Mouse (Mus musculus): ENCODE data around the gene Ifi205. TPM values are rescaled to one million over a fixed set of nuclear protein-coding genes. Genes with fewer than 3 reads are reported as not detected.
A peak's percentile ranks its signal among the peaks of the same experiment; 100 is the strongest.
"Not testable (repeated sequence)": the region's sequence is repeated elsewhere in the genome, so short reads cannot be mapped to it uniquely, and the experiment has no call there.

The Ifi205 gene
- polyA plus RNA-seq, 1 experiment from 2014 or later, result 0.33 TPM

- no peak within 1 kb of the TSS for H3K4me3 ChIP-seq (ENCODE audit: low read depth, low read length)
- no peaks in the 10 kb centered on the region for H3K9me3 ChIP-seq (ENCODE audit: control insufficient read depth, low read length)
- 57% methylated on average over 7 of the region's 7 CpGs for WGBS
- H3K27ac ChIP-seq (replicated peaks), result no peak within 1 kb of the TSS
- no peaks in the 10 kb centered on the region for H3K36me3 ChIP-seq (ENCODE audit: control insufficient read depth, insufficient read depth, low read length)
- ATAC-seq (ENCODE audit: low FRiP score, low TSS enrichment) (no peak), DNase-seq (ENCODE audit: low spot score) (peak; percentile 16)
- no peaks in the 10 kb centered on the region for H3K4me1 ChIP-seq (replicated peaks; ENCODE audit: control insufficient read depth, insufficient read depth)
- H3K27me3 ChIP-seq (ENCODE audit: control insufficient read depth, insufficient read depth, low read length), result no peaks in the 10 kb centered on the region
- TF ChIP-seq CTCF (IDR thresholded peaks at IDR 0.05; ENCODE audit: low read depth) (no peak), EP300 (optimal IDR thresholded peaks at IDR 0.05) (no peak)
- no peak within 1 kb of the TSS for H3K4me2 ChIP-seq (replicated peaks; ENCODE audit: low read depth)
- H3K9ac ChIP-seq (ENCODE audit: low read length), result no peak within 1 kb of the TSS
Observed at GRCm38 (mm10) chr1:174040523-174041177, 9.0 kb upstream of the Ifi205 start, which contains the start of gene Olfr433. Gene Olfr433, plus strand, starts transcription at chr1:174040705.

GRCm38 (mm10) chr1:174038480-174038879 is 6.9 kb upstream of the Ifi205 start:
- H3K27ac ChIP-seq (replicated peaks), result no peak overlapping the region
- no peaks in the 10 kb centered on the region for H3K9me3 ChIP-seq (ENCODE audit: control insufficient read depth, low read length)
- 69% methylated on average over 3 of the region's 3 CpGs for WGBS
- H3K9ac ChIP-seq (ENCODE audit: low read length), result no peak overlapping the region
- DNase-seq (ENCODE audit: low spot score), result no peak
- ATAC-seq (ENCODE audit: low FRiP score, low TSS enrichment), result no peak
- H3K27me3 ChIP-seq (ENCODE audit: control insufficient read depth, insufficient read depth, low read length), result no peaks in the 10 kb centered on the region
- no peak overlapping the region for H3K4me3 ChIP-seq (ENCODE audit: low read depth, low read length)
- TF ChIP-seq CTCF (IDR thresholded peaks at IDR 0.05; ENCODE audit: low read depth) (no peak), EP300 (optimal IDR thresholded peaks at IDR 0.05) (no peak)
- no peaks in the 10 kb centered on the region for H3K4me1 ChIP-seq (replicated peaks; ENCODE audit: control insufficient read depth, insufficient read depth)
- no peaks in the 10 kb centered on the region for H3K36me3 ChIP-seq (ENCODE audit: control insufficient read depth, insufficient read depth, low read length)
- no peak overlapping the region for H3K4me2 ChIP-seq (replicated peaks; ENCODE audit: low read depth)

GRCm38 (mm10) chr1:174035841-174036240 is 4.2 kb upstream of the Ifi205 start:
- Histone ChIP-seq H3K27ac (replicated peaks) (no peak overlapping the region), H3K4me2 (replicated peaks; ENCODE audit: low read depth) (no peak overlapping the region), H3K9me3 (ENCODE audit: control insufficient read depth, low read length) (no peaks in the 10 kb centered on the region), H3K27me3 (ENCODE audit: control insufficient read depth, insufficient read depth, low read length) (no peaks in the 10 kb centered on the region), H3K36me3 (ENCODE audit: control insufficient read depth, insufficient read depth, low read length) (no peaks in the 10 kb centered on the region), H3K4me3 (ENCODE audit: low read depth, low read length) (no peak overlapping the region), H3K4me1 (replicated peaks; ENCODE audit: control insufficient read depth, insufficient read depth) (no peaks in the 10 kb centered on the region), H3K9ac (ENCODE audit: low read length) (no peak overlapping the region)
- 70% methylated on average over 4 of the region's 4 CpGs for WGBS
- DNase-seq (ENCODE audit: low spot score) (no peak), ATAC-seq (ENCODE audit: low FRiP score, low TSS enrichment) (no peak)
- TF ChIP-seq CTCF (IDR thresholded peaks at IDR 0.05; ENCODE audit: low read depth) (no peak), EP300 (optimal IDR thresholded peaks at IDR 0.05) (no peak)

- H3K9me3 ChIP-seq (ENCODE audit: control insufficient read depth, low read length); ATAC-seq (ENCODE audit: low FRiP score, low TSS enrichment): not testable (repeated sequence)
Observed at GRCm38 (mm10) chr1:174007050-174007449, 24.6 kb downstream of the Ifi205 start.

GRCm38 (mm10) chr1:174004352-174005109 is 27.1 kb downstream of the Ifi205 start:
- H3K4me1 ChIP-seq (replicated peaks; ENCODE audit: control insufficient read depth, insufficient read depth); ATAC-seq (ENCODE audit: low FRiP score, low TSS enrichment); H3K4me2 ChIP-seq (replicated peaks; ENCODE audit: low read depth); H3K36me3 ChIP-seq (ENCODE audit: control insufficient read depth, insufficient read depth, low read length); H3K9me3 ChIP-seq (ENCODE audit: control insufficient read depth, low read length); H3K27ac ChIP-seq (replicated peaks); H3K9ac ChIP-seq (ENCODE audit: low read length); H3K4me3 ChIP-seq (ENCODE audit: low read depth, low read length); DNase-seq (ENCODE audit: low spot score); H3K27me3 ChIP-seq (ENCODE audit: control insufficient read depth, insufficient read depth, low read length): not testable (repeated sequence)
- 22% methylated on average over 1 of the region's 3 CpGs for WGBS

More at GRCm38 (mm10) chr1:174007050-174007449, 24.6 kb downstream of the Ifi205 start:
- H3K27ac ChIP-seq (replicated peaks); H3K4me1 ChIP-seq (replicated peaks; ENCODE audit: control insufficient read depth, insufficient read depth); H3K4me2 ChIP-seq (replicated peaks; ENCODE audit: low read depth); H3K9ac ChIP-seq (ENCODE audit: low read length); H3K36me3 ChIP-seq (ENCODE audit: control insufficient read depth, insufficient read depth, low read length); DNase-seq (ENCODE audit: low spot score); H3K27me3 ChIP-seq (ENCODE audit: control insufficient read depth, insufficient read depth, low read length); H3K4me3 ChIP-seq (ENCODE audit: low read depth, low read length): not testable (repeated sequence)

GRCm38 (mm10) chr1:173995003-173995402 is 36.6 kb downstream of the Ifi205 start:
- Histone ChIP-seq H3K4me1 (replicated peaks; ENCODE audit: control insufficient read depth, insufficient read depth) (no peaks in the 10 kb centered on the region), H3K4me3 (ENCODE audit: low read depth, low read length) (no peak overlapping the region), H3K36me3 (ENCODE audit: control insufficient read depth, insufficient read depth, low read length) (no peaks in the 10 kb centered on the region), H3K27ac (replicated peaks) (no peak overlapping the region), H3K4me2 (replicated peaks; ENCODE audit: low read depth) (no peak overlapping the region), H3K9ac (ENCODE audit: low read length) (no peak overlapping the region), H3K27me3 (ENCODE audit: control insufficient read depth, insufficient read depth, low read length) (no peaks in the 10 kb centered on the region), H3K9me3 (ENCODE audit: control insufficient read depth, low read length) (no peaks in the 10 kb centered on the region)
- 79% methylated on average over 4 of the region's 4 CpGs for WGBS
- DNase-seq (ENCODE audit: low spot score) (no peak), ATAC-seq (ENCODE audit: low FRiP score, low TSS enrichment) (no peak)
- TF ChIP-seq CTCF (IDR thresholded peaks at IDR 0.05; ENCODE audit: low read depth), result no peak

GRCm38 (mm10) chr1:173982694-173983305 is 48.8 kb downstream of the Ifi205 start, which contains the start of gene Ifi202b:
Gene Ifi202b, minus strand, starts transcription at chr1:173982744.
- H3K9ac ChIP-seq (ENCODE audit: low read length); ATAC-seq (ENCODE audit: low FRiP score, low TSS enrichment); H3K9me3 ChIP-seq (ENCODE audit: control insufficient read depth, low read length); H3K4me1 ChIP-seq (replicated peaks; ENCODE audit: control insufficient read depth, insufficient read depth); DNase-seq (ENCODE audit: low spot score); H3K4me2 ChIP-seq (replicated peaks; ENCODE audit: low read depth); H3K27ac ChIP-seq (replicated peaks); H3K4me3 ChIP-seq (ENCODE audit: low read depth, low read length); H3K27me3 ChIP-seq (ENCODE audit: control insufficient read depth, insufficient read depth, low read length); H3K36me3 ChIP-seq (ENCODE audit: control insufficient read depth, insufficient read depth, low read length): not testable (repeated sequence)
- WGBS, result 80% methylated on average over 6 of the region's 6 CpGs

GRCm38 (mm10) chr1:173981038-173981437 is 50.6 kb downstream of the Ifi205 start:
- not testable (repeated sequence) for H3K9me3 ChIP-seq (ENCODE audit: control insufficient read depth, low read length); DNase-seq (ENCODE audit: low spot score); H3K36me3 ChIP-seq (ENCODE audit: control insufficient read depth, insufficient read depth, low read length); H3K27ac ChIP-seq (replicated peaks); H3K4me3 ChIP-seq (ENCODE audit: low read depth, low read length); ATAC-seq (ENCODE audit: low FRiP score, low TSS enrichment); H3K9ac ChIP-seq (ENCODE audit: low read length); H3K4me1 ChIP-seq (replicated peaks; ENCODE audit: control insufficient read depth, insufficient read depth); H3K27me3 ChIP-seq (ENCODE audit: control insufficient read depth, insufficient read depth, low read length); H3K4me2 ChIP-seq (replicated peaks; ENCODE audit: low read depth)
- WGBS, result 23% methylated on average over 3 of the region's 3 CpGs

Measured in stomach, postnatal 0 days (tissue).